Mouse (Mus musculus): ENCODE results near the gene Celsr1.

Gene Celsr1

GRCm38 (mm10) chr15:85993931-85994583, 39.5 kb downstream of the Celsr1 start:
- DNase-seq: no peak

- no peak for DNase-seq
Measured at GRCm38 (mm10) chr15:85993386-85993785, 40.2 kb downstream of the Celsr1 start.

GRCm38 (mm10) chr15:85992125-85992495, 41.5 kb downstream of the Celsr1 start:
- no peak for DNase-seq

GRCm38 (mm10) chr15:85991453-85992124, 42.0 kb downstream of the Celsr1 start:
- DNase-seq: no peak

GRCm38 (mm10) chr15:85990696-85991443, 42.7 kb downstream of the Celsr1 start:
- DNase-seq: no peak

- DNase-seq: no peak
Measured at GRCm38 (mm10) chr15:85987896-85988295, 45.7 kb downstream of the Celsr1 start.

GRCm38 (mm10) chr15:85986170-85986569, 47.4 kb downstream of the Celsr1 start:
- DNase-seq: no peak

GRCm38 (mm10) chr15:85985601-85986000, 48.0 kb downstream of the Celsr1 start:
- no peak for DNase-seq

GRCm38 (mm10) chr15:85983131-85983530, 50.4 kb downstream of the Celsr1 start:
- DNase-seq: peak; percentile 65

- no peak for DNase-seq
Measured at GRCm38 (mm10) chr15:85982416-85982775, 51.2 kb downstream of the Celsr1 start.

GRCm38 (mm10) chr15:85981768-85982415, 51.7 kb downstream of the Celsr1 start:
- peak; percentile 89 for DNase-seq

- DNase-seq: no peak
Measured at GRCm38 (mm10) chr15:85977086-85977485, 56.5 kb downstream of the Celsr1 start.

- DNase-seq: no peak
Measured at GRCm38 (mm10) chr15:85975746-85976145, 57.8 kb downstream of the Celsr1 start.

GRCm38 (mm10) chr15:85971596-85971995, 62.0 kb downstream of the Celsr1 start:
- no peak for DNase-seq

GRCm38 (mm10) chr15:85970441-85970840, 63.1 kb downstream of the Celsr1 start:
- no peak for DNase-seq

GRCm38 (mm10) chr15:85969707-85970153, 63.8 kb downstream of the Celsr1 start:
- DNase-seq: no peak

- no peak for DNase-seq
Measured at GRCm38 (mm10) chr15:85969291-85969690, 64.3 kb downstream of the Celsr1 start.

GRCm38 (mm10) chr15:85966032-85966431, 67.5 kb downstream of the Celsr1 start:
- DNase-seq: no peak

- DNase-seq: no peak
Measured at GRCm38 (mm10) chr15:85963279-85963840, 70.2 kb downstream of the Celsr1 start.

- DNase-seq: no peak
Measured at GRCm38 (mm10) chr15:85962691-85963090, 70.9 kb downstream of the Celsr1 start.

- no peak for DNase-seq
Measured at GRCm38 (mm10) chr15:85961651-85962050, 71.9 kb downstream of the Celsr1 start.

GRCm38 (mm10) chr15:85961131-85961530, 72.4 kb downstream of the Celsr1 start:
- peak; percentile 43 for DNase-seq

- DNase-seq: peak; percentile 53
Measured at GRCm38 (mm10) chr15:85956202-85956601, 77.4 kb downstream of the Celsr1 start.
